ENCODE assay signal across 8 mouse cellular contexts in genomic region chr2:32288371-32288931, GRCm38 (mm10). TPM values are rescaled to one million over a fixed set of nuclear protein-coding genes. Genes with fewer than 3 reads are reported as not detected.
DNase-seq lines count a peak whose midpoint lies in the region; ATAC-seq and TF ChIP-seq lines count a peak whose summit lies in the region.

No protein-coding gene starts in this region.

- DNase-seq in liver, adult 2 months (ENCODE audit: extremely low read depth, low read depth, low spot score), result peak; percentile 25
- DNase-seq in liver, result no peak
- peak; percentile 37 for DNase-seq in c-Kit-positive CD71-positive TER-119-positive erythroid progenitor cells, embryonic 14.5 days (ENCODE audit: low spot score)
- peak; percentile 50 for DNase-seq in lung, postnatal 25 days (ENCODE audit: low spot score)
- DNase-seq in yolk sac, embryonic 10.5 days (ENCODE audit: low spot score), result no peak
- DNase-seq in adrenal gland, postnatal 10 days, result no peak

- under 1% methylated on average over 29 of the region's 29 CpGs for WGBS in liver, adult 2 months
- 3% methylated on average over 28 of the region's 29 CpGs for WGBS in hindbrain, embryonic 13.5 days

- TF ChIP-seq POLR2A in liver, adult 2 months (IDR thresholded peaks at IDR 0.05; ENCODE audit: extremely low read depth, insufficient read depth, low read length), result no peak

- peak overlapping the region; percentile 80 for H3K9ac ChIP-seq in liver, adult 2 months (ENCODE audit: low read depth, low read length)
- H3K9ac ChIP-seq in hindbrain, embryonic 13.5 days, result peak overlapping the region; percentile 92

- peak overlapping the region; percentile 75 for H3K27ac ChIP-seq in liver, adult 2 months (replicated peaks; ENCODE audit: insufficient read depth, low read depth, low read length)
- H3K27ac ChIP-seq in hindbrain, embryonic 13.5 days, result peak overlapping the region; percentile 69

- TF ChIP-seq CTCF in liver, adult 2 months (IDR thresholded peaks at IDR 0.05; ENCODE audit: low read depth, low read length), result no peak

- peaks cover 30% of the 10 kb centered on the region; the same call in 1 of the 2 replicates for H3K79me2 ChIP-seq in liver, adult 2 months (ENCODE audit: control insufficient read depth, insufficient read depth, low read length)

- peak; percentile 74 for ATAC-seq in hindbrain, embryonic 13.5 days (ENCODE audit: low FRiP score)
- no peak for ATAC-seq in activated CD4-positive, CD25-positive, alpha-beta regulatory T cell, adult 4 months

- peak overlapping the region; percentile 65 for H3K4me3 ChIP-seq in liver, adult 2 months (ENCODE audit: insufficient read depth, low read depth, low read length)
- H3K4me3 ChIP-seq in hindbrain, embryonic 13.5 days, result peak overlapping the region; percentile 90

- no peaks in the 10 kb centered on the region for H3K27me3 ChIP-seq in liver, adult 2 months (ENCODE audit: control insufficient read depth, insufficient read depth, low read length)
- H3K27me3 ChIP-seq in hindbrain, embryonic 13.5 days, result no peaks in the 10 kb centered on the region

- H3K4me1 ChIP-seq in liver, adult 2 months (ENCODE audit: control insufficient read depth, insufficient read depth, low read length), result peaks cover 9% of the 10 kb centered on the region
- H3K4me1 ChIP-seq in hindbrain, embryonic 13.5 days (replicated peaks), result peaks cover 22% of the 10 kb centered on the region

- H3K36me3 ChIP-seq in liver, adult 2 months (ENCODE audit: control insufficient read depth, insufficient read depth, low read length), result peaks cover 7% of the 10 kb centered on the region; the same call in 1 of the 2 replicates
- peaks cover 36% of the 10 kb centered on the region for H3K36me3 ChIP-seq in hindbrain, embryonic 13.5 days

- H3K4me2 ChIP-seq in hindbrain, embryonic 13.5 days, result peak overlapping the region; percentile 88

- H3K9me3 ChIP-seq in hindbrain, embryonic 13.5 days, result no peaks in the 10 kb centered on the region

RNA-seq across cellular contexts. Expression of gene Swi5, which starts 0.6 kb away (rescaled TPM):
- 313 and 384 TPM in 2 replicates for total RNA-seq in liver, adult 2 months (2014; rRNA removed)
- polyA plus RNA-seq in liver, adult 2 months (2012; rRNA removed), result 171 and 203 TPM in 2 replicates
- 437 and 458 TPM in 2 replicates for polyA plus RNA-seq in hindbrain, embryonic 13.5 days (2015; fragmentation: Nextera tagmentation; extraction: Ambion mirVana)
- polyA plus RNA-seq in activated CD4-positive, CD25-positive, alpha-beta regulatory T cell, adult 4 months (2017; shearing (Covaris generic)), result 100 to 1,000 TPM; 133 to 252 TPM
- total RNA-seq in adrenal gland, postnatal 10 days (2021), result 100 to 1,000 TPM; 248 to 255 TPM

RNA-seq across cellular contexts. Expression of gene Golga2, which starts 1.3 kb away (rescaled TPM):
- 16.0 and 17.1 TPM in 2 replicates for total RNA-seq in liver, adult 2 months (2014; rRNA removed)
- polyA plus RNA-seq in liver, adult 2 months (2012; rRNA removed), result 13.4 and 17.0 TPM in 2 replicates
- 25.6 and 26.5 TPM in 2 replicates for polyA plus RNA-seq in hindbrain, embryonic 13.5 days (2015; fragmentation: Nextera tagmentation; extraction: Ambion mirVana)
- 10 to 100 TPM; 14.9 to 18.3 TPM for polyA plus RNA-seq in activated CD4-positive, CD25-positive, alpha-beta regulatory T cell, adult 4 months (2017; shearing (Covaris generic))
- 10 to 100 TPM; 62.1 to 77.3 TPM for total RNA-seq in adrenal gland, postnatal 10 days (2021)

RNA-seq across cellular contexts. Expression of gene Uck1, which starts 28.5 kb away (rescaled TPM):
- total RNA-seq in liver, adult 2 months (2014; rRNA removed), result 27.5 and 36.7 TPM in 2 replicates
- 66.1 and 96.7 TPM in 2 replicates for polyA plus RNA-seq in liver, adult 2 months (2012; rRNA removed)
- 78.6 and 80.2 TPM in 2 replicates for polyA plus RNA-seq in hindbrain, embryonic 13.5 days (2015; fragmentation: Nextera tagmentation; extraction: Ambion mirVana)
- polyA plus RNA-seq in activated CD4-positive, CD25-positive, alpha-beta regulatory T cell, adult 4 months (2017; shearing (Covaris generic)), result 10 to 100 TPM; 30.4 to 34.4 TPM
- 100 to 1,000 TPM; 129 to 184 TPM for total RNA-seq in adrenal gland, postnatal 10 days (2021)

RNA-seq across cellular contexts. Expression of gene Pomt1, which starts 52.1 kb away (rescaled TPM):
- total RNA-seq in liver, adult 2 months (2014; rRNA removed), result 10.9 and 11.9 TPM in 2 replicates
- 19.5 and 21.5 TPM in 2 replicates for polyA plus RNA-seq in liver, adult 2 months (2012; rRNA removed)
- 24.4 and 24.9 TPM in 2 replicates for polyA plus RNA-seq in hindbrain, embryonic 13.5 days (2015; fragmentation: Nextera tagmentation; extraction: Ambion mirVana)
- polyA plus RNA-seq in activated CD4-positive, CD25-positive, alpha-beta regulatory T cell, adult 4 months (2017; shearing (Covaris generic)), result 1 to 10 TPM; 2.5 to 3.8 TPM
- 10 to 100 TPM; 29.9 to 49.3 TPM for total RNA-seq in adrenal gland, postnatal 10 days (2021)

Comparison
In these comparisons a context has a peak if more than half of its experiments do, and no peak if none do; other contexts are left out.
1. DNase-seq: peak in liver, adult 2 months (single experiment), c-Kit-positive CD71-positive TER-119-positive erythroid progenitor cells, embryonic 14.5 days (single experiment) and lung, postnatal 25 days (single experiment); none in liver (single experiment), yolk sac, embryonic 10.5 days (single experiment) and adrenal gland, postnatal 10 days (single experiment).